Mouse (Mus musculus) lung, adult 2 months (tissue): ENCODE measurements around the gene Myl9. TPM values are rescaled to one million over a fixed set of nuclear protein-coding genes. Genes with fewer than 3 reads are reported as not detected.

Source experiments
- DNase-seq: peaks from one replicate; pipeline ENCODE4 v3.0.0; 2022
- H3K4me1 ChIP-seq: fragments of 200-500 bp; 2 replicates; pipeline ENCODE4 v1.6.1; 2011; ENCODE audit warnings: low read length; ENCODE audit not compliant: control insufficient read depth, insufficient read depth
- H3K4me3 ChIP-seq: fragments of 200-500 bp; replicated peaks from 2 replicates; pipeline ENCODE3; 2011; ENCODE audit warnings: low read depth, mild to moderate bottlenecking, control low read depth, low read length; ENCODE audit errors: extremely low read depth
- CTCF ChIP-seq: fragments of 200-500 bp; IDR thresholded peaks from 2 replicates; pipeline ENCODE4 v1.5.1; 2011; ENCODE audit warnings: mild to moderate bottlenecking, low read length, control low read depth; ENCODE audit not compliant: insufficient read depth
- POLR2A ChIP-seq: fragments of 200-500 bp; IDR thresholded peaks from 2 replicates; pipeline ENCODE4 v1.6.1; 2011; ENCODE audit warnings: low read depth, mild to moderate bottlenecking, control low read depth, low read length, borderline replicate concordance; ENCODE audit errors: extremely low read depth
- WGBS: fragments of 180-500 bp; shearing (Covaris S2); methylation state at CpG from one replicate; pipeline ENCODE4 v1.1.7; 2018; 5-methylcytosine and 5-hydroxymethylcytosine counted together
- polyA plus RNA-seq: library from polyadenylated mRNA; depleted of rRNA; stranded (reverse); fragments of >200 nt; gene quantifications from 2 replicates; pipeline ENCODE4 v1.2.3, GENCODE M21; 2012

The Myl9 gene
- polyA plus RNA-seq, 1 experiment: 258 TPM

- Histone ChIP-seq H3K4me3 (no peak overlapping the region), H3K4me1 (peaks cover 28% of the 10 kb centered on the region)
- no peak for DNase-seq
- WGBS: 51% methylated on average over 7 of the region's 7 CpGs
- TF ChIP-seq POLR2A: no peak
- no peak for TF ChIP-seq CTCF
These were observed 37.2 kb upstream of the Myl9 start for GRCm38 (mm10) chr2:156737976-156738375.

DNA sequence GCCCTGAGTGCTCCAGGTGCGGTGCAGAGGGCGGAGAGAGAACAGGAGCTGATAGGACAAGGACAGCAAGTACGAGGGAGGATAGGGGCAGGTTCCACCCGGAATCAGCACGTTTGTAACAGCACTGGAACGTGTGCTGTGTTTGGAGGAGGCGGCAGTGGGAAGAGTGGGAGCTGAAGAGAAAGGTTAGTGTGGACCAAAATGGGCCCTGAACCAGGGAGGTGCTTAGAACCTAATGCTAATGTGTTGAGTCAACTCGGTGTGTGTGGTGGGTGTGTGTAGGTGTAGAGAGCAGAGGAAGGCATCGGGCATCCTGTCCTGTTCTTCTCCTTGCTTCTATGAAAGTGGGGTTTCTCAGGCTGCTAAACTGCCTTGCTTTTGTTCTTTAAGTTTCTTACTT is 34.0 kb upstream of the Myl9 start:
- Histone ChIP-seq H3K4me3 (no peak overlapping the region), H3K4me1 (peaks cover 25% of the 10 kb centered on the region)
- TF ChIP-seq CTCF (no peak), POLR2A (no peak)
- DNase-seq: no peak
- WGBS: 60% methylated on average over 9 of the region's 9 CpGs

- DNase-seq: no peak
- Histone ChIP-seq H3K4me3 (no peak overlapping the region), H3K4me1 (peaks cover 19% of the 10 kb centered on the region)
- TF ChIP-seq CTCF (no peak), POLR2A (no peak)
- WGBS: 26% methylated on average over 4 of the region's 4 CpGs
These were observed 33.2 kb upstream of the Myl9 start for GRCm38 (mm10) chr2:156741998-156742397.

DNA sequence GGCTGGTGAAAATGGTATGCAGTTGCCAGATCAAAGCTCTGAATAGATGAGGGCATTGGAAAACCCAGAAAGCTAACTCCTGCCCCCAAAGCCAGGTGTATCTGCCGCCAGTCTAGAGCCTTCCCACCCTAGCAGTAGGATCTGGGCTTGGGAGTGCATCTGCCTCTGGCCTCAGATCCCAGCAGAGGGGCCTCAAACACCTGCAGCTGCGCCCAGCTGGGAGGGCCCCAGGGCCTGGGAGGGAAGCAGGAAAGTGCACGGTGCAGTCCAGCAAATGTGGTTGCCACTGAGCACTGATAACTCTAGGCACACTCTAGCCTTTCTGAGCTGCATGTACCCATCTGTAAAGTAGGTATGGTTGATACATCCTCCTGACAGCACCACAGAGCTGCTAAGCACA is 32.0 kb upstream of the Myl9 start:
- Histone ChIP-seq H3K4me1 (peaks cover 13% of the 10 kb centered on the region), H3K4me3 (no peak overlapping the region)
- TF ChIP-seq CTCF: no peak
- TF ChIP-seq POLR2A: no peak
- no peak for DNase-seq
- WGBS: 73% methylated on average over 3 of the region's 3 CpGs

GRCm38 (mm10) chr2:156744414-156744813 is 30.8 kb upstream of the Myl9 start:
- no peak for TF ChIP-seq POLR2A
- TF ChIP-seq CTCF: no peak
- WGBS: 77% methylated on average over 5 of the region's 5 CpGs
- H3K4me1 ChIP-seq: peaks cover 13% of the 10 kb centered on the region
- DNase-seq: no peak
- no peak overlapping the region for H3K4me3 ChIP-seq

DNA sequence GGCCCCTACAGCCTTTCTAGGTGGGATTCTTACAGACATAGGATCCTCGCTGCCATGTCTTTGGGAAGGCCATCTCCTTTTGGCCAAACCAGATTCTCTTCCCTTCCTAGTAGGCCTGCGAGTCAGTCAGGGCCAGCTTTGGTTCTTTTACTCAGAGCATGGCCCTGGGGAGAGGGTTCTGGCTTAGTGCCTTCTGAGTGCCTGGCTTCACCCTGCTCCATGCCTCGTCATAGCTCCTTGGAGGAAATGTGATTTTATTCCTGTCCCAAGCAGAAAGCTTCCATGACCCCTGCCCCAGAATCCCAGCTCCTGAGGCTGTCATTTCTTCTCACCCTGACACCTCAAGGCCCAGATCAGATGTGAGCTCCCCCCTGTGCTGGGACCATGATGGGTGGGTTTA is 27.9 kb upstream of the Myl9 start:
- no peak overlapping the region for H3K4me3 ChIP-seq
- TF ChIP-seq POLR2A: no peak
- TF ChIP-seq CTCF: no peak
- no peak for DNase-seq
- peaks cover under 1% of the 10 kb centered on the region; the same call in 1 of the 2 replicates for H3K4me1 ChIP-seq
- WGBS: 80% methylated on average over 3 of the region's 3 CpGs

DNA sequence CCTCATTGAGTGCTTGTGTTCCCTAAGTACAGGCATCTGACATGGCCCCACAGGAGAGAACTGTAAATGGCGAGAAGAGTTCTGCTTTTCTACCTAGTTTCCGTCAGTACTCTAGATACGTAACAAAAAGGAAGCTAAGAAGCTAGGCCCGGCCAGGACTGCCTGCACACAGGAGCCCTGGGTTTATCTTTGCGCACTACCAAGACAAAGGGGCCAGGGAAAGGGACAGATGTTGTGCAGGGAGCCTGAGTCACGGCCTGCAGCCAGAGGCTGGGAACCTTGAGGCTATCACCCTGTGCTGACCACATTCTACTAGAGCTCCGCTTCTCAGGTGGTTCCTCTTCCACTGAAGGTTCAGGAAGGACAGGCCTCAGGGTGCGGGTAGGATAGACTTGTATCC is 25.5 kb upstream of the Myl9 start:
- Histone ChIP-seq H3K4me1 (no peaks in the 10 kb centered on the region), H3K4me3 (no peak overlapping the region)
- WGBS: 89% methylated on average over 8 of the region's 8 CpGs
- DNase-seq: no peak
- TF ChIP-seq POLR2A (no peak), CTCF (no peak)

DNA sequence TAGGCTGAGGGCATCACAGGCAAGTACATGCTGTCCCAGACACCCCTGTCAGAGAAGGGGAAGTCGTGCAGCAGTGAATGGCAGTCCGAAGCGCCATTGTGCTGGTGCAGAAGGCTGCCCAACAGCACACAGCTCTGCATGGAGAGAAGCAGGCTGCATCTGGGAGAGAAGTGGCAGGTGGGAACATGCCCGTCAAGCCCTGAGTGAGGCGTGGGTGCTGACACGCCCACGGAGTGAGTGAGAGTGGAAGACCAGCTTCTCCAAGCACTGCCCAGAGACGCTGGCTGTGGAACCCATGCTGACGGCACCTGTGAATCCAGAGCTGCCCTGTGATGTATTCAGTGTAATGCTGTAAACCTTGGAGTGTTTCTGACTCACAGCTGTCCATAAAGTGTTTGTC is 18.3 kb upstream of the Myl9 start:
- no peaks in the 10 kb centered on the region for H3K4me1 ChIP-seq
- TF ChIP-seq POLR2A (no peak), CTCF (no peak)
- no peak overlapping the region for H3K4me3 ChIP-seq
- 90% methylated on average over 9 of the region's 9 CpGs for WGBS
- DNase-seq: no peak

DNA sequence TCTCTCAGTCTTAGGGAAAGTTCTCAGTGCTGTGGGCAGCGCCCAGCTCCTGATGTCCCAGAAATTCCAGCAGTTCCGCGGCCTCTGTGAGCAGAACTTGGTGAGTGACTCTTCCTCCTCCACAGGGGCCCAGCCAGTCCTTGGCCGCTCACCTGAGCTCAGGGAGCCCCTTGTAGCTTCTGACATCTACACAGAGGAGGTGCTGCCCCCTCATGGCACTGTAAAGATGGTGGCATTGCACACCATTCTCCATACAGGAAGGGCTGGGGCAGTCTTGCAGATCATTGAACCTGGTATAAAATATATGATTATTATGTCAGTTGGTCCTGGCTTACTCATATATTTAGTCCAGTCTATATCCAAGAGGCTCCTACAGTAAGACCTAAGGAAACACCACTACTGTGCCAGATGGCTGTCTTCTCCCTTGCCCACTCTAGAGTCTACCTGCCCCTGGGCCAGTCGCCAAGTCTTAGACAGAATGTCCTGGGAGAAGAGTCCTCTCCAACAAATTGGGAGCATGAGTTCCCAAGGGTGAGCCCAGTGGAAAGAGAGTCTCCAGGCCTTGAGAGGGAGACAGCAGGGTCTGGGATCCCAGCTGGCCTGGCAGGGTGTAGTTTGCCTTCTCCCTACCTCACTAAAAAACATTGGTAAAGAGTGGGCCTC is 14.2 kb upstream of the Myl9 start:
- TF ChIP-seq POLR2A (no peak), CTCF (peak; percentile 27; the same call in 1 of the 2 replicates)
- WGBS: 88% methylated on average over 5 of the region's 5 CpGs
- no peak overlapping the region for H3K4me3 ChIP-seq
- DNase-seq: no peak
- H3K4me1 ChIP-seq: 0 out of 2 replicates have a peak, but pooled peaks cover 2% of the 10 kb centered on the region

- H3K4me3 ChIP-seq: no peak overlapping the region
- 0 out of 2 replicates have a peak, but pooled peaks cover 2% of the 10 kb centered on the region for H3K4me1 ChIP-seq
- no peak for DNase-seq
- TF ChIP-seq CTCF (no peak), POLR2A (no peak)
- 93% methylated on average over 17 of the region's 17 CpGs for WGBS
These were observed 13.5 kb upstream of the Myl9 start for GRCm38 (mm10) chr2:156761521-156762278.
